Mouse (Mus musculus): ENCODE measurements around the gene Bcar1.

Bcar1 gene

GRCm38 (mm10) chr8:111739604-111740003 is 4.0 kb downstream of the Bcar1 start:
- no peak for DNase-seq (ENCODE audit: low read depth)

DNA sequence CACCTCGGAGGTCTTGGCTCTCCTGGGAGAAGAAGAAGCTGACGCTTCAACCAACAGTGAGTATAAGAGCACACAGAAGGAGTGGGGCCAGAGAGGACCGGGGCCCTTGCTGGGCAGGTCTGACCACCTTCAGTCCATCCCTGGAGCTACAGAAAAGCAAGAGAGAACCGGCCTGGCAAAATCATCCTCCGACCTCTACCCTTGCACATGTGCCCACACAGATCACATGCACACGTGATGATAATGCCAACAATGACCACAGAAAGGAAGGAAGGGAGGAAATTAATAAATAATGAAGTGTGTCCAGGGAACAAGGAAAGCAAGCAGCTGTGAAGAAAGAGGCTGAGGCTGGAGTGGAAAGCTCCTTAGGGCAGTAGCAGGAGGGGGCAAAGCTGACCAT is 4.7 kb downstream of the Bcar1 start:
- no peak for DNase-seq (ENCODE audit: low read depth)

GRCm38 (mm10) chr8:111736321-111736720 is 7.3 kb downstream of the Bcar1 start:
- DNase-seq (ENCODE audit: low read depth): no peak

DNA sequence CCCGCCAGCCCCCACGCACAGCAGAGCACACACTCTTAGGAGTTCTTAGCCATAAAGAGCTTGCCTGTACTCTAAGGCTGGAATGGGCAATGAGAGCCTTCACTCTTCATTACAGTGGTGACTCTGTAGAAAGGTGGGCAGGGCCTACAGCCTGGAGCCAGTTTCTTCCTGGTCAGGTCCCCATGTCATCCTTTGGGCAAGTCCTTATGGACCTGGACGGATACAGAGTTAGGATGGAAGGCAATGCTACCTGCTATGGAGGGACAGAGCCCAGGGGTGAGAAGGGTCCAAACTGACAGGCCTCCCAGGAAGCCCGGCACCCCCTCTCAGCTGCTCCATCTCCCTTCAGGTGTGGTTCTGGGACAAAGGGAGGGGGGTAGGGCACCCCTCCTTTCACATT is 7.8 kb downstream of the Bcar1 start:
- DNase-seq (ENCODE audit: low read depth): no peak

GRCm38 (mm10) chr8:111735335-111735761 is 8.3 kb downstream of the Bcar1 start:
- no peak for DNase-seq (ENCODE audit: low read depth)

- no peak for DNase-seq (ENCODE audit: low read depth)
Observed at GRCm38 (mm10) chr8:111734244-111734960, 9.2 kb downstream of the Bcar1 start.

DNA sequence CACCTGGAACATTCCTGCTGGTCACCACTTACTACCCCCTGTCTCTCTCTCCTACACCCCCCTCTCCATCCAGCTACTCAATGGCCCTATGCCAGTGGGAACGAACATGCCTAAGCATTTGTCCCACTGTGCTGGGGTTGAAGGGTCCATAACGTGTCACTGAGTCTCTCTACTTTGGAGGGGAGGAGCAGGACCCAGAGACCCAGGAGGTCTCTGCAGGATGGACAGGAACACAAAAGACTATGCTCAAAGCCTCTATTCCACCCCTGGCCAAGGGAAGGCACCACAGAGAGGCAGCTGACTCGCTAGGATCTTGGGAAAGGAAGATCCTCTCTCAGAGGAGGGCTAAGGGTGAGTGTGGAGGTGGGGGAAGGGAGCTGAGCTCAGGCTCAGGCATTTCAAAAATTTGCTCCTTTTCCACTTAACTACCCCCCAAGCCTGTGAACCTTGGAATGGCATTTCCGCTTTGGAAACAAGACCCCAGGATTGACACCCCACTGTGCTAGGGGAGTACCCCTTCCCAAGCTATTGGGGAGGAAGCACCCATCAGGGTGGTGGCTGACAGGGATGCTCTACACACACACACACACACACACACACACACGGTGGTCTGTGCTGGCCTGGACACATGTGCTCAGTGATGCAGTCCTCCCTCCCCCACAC is 9.9 kb downstream of the Bcar1 start:
- DNase-seq (ENCODE audit: low read depth): no peak

DNA sequence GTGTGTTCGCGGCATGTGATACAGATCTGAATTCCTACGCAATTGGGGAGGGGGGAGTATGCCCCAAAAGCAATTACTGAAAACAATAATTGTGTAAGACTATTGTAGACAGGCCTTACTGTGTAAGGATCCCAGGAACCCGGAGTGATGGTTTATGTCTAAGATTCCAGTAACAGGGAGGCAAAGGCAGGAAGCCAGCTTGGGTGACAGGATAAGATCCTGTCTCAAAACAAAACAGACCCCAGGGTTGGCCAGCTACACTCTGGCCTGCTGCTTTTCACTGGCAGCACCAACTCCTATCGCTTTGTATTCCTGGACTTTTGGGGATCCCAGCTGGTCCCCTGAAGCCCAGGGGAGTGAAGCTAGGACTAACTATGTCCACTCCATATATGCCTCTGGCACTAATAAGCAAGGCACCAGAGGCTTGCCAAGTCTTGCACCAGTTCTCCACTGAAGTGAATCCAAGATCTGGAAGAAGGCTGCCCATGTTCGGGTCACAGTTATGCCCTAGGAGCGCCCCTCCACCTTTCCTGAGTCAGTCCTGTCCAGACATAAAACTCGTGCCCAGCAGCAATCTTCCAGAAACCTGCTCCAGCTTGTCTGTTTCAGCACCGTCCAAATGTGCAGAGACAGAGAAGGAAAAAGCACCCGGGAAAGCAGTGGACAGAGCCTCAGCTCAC is 11.1 kb downstream of the Bcar1 start:
- no peak for DNase-seq (ENCODE audit: low read depth)

DNA sequence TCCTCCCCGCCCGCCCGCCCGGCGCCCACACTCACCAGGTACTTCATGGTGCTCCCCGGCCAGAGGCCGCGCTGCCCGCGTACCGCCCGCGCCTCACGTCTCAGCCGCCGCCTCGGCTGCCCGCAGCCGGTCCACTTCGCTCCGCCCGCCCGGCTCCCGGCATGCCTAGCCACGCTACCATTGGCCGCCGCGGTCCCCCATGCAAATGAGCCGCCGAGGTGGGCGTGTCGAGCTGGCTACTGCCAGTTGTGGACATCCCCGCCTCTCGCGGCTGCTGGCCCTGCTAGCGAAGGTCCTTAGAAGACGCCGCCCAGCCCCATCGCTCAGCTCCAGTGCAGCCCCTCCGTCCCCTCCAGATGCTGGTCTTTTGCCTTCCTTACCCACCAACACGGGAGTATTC is 11.6 kb downstream of the Bcar1 start:
- DNase-seq (ENCODE audit: low read depth): peak; percentile 84

DNA sequence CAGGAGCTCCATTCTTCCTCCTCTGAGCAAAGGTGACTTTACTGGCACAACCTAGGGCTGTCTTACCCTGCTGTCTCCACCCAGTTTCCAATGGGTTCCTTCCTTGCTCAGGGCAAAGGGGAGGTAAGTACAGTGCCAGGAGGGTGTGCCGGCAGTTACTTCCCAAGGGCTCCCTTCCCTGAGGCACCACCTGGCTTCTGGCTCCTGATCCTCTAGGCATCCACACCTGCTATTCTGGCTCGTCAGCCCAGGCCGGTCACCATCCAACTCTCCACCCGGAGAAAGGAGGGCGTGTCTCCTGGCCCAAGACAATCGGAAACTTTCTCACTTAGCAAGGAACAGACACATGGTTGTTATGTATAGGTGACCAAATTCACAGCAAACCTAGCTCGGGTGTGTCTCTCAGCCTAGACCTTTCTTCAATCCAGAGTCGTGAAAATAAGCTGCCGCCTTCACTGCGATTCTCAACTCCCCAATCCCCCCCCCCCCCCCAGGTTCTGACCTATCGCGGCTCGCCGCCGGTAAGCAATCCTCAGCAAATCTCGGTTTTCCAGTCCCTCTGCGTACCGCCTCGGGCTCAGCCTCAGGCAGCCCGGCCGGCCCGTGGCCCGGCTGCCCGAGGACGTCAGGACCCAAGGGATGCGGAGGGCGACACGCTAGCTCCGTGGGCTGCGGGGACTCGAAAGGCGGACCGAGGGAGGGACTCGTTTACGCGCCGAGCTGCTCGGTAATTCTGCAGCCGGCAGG is 12.2 kb downstream of the Bcar1 start:
- DNase-seq (ENCODE audit: low read depth): no peak

DNA sequence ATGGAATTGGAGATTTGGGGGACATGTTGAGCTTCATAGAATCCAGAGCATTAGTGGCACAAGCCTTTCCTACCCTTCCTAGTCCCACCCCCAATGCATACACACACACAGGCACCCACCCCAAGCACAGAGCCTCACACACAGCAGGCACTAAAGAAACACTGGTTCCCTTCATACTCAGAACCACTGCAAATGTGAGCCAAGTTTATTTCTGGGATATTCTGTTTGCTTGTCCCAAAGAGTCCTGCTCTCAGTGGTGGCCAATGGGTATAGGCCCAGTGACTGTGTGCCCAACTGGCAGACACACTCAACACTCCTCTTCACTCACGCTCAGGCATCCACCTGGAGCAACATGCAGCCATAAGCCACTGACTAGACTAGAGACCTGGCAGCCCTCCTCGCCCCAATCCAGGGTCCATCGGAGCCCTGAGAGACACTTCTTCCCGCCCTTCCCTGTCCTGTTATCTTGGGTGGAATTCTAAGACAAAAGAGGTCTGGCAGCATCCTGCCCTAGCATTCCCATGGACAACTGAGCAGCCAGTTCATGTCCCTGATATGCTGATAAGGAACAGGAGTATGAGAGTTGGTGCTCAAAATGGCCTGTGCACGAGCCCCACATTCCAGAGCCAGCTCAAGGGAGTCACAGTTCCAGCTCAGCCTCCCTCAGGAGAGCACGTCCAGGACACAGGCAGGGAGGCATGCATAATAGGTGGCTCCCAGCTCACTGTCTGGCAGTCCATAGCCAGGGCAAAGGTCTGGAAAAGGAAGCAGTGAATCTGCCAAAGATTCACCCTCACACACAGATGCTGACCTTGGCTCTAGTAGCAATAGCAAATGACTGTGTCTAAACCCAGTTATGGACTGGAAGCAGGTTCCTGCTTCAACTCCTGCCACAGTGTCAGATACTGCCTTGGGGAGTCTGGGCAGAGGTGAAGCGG is 14.1 kb downstream of the Bcar1 start:
- DNase-seq (ENCODE audit: low read depth): no peak

DNA sequence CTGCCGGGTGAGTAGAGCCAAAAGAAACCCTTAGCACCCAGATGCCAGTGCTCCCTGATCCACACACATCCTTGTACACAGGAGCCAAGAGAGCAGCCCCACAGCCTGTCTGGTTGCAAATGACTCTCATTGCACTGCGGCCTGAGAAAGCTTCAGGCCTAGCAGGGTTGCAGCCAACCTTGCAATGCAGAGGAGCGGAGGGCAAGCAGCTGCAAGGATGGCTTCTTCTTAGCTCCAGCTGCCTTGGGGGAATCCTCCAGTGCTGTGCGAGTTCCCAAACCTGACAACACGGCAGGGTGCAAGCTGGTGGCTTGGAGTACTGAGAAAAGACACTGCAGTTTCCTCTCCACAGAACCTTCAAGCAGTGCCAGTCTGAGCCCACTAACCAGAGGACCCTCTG is 15.1 kb downstream of the Bcar1 start:
- DNase-seq (ENCODE audit: low read depth): no peak

- DNase-seq (ENCODE audit: low read depth): no peak
Observed at GRCm38 (mm10) chr8:111727553-111727952, 16.1 kb downstream of the Bcar1 start.

DNA sequence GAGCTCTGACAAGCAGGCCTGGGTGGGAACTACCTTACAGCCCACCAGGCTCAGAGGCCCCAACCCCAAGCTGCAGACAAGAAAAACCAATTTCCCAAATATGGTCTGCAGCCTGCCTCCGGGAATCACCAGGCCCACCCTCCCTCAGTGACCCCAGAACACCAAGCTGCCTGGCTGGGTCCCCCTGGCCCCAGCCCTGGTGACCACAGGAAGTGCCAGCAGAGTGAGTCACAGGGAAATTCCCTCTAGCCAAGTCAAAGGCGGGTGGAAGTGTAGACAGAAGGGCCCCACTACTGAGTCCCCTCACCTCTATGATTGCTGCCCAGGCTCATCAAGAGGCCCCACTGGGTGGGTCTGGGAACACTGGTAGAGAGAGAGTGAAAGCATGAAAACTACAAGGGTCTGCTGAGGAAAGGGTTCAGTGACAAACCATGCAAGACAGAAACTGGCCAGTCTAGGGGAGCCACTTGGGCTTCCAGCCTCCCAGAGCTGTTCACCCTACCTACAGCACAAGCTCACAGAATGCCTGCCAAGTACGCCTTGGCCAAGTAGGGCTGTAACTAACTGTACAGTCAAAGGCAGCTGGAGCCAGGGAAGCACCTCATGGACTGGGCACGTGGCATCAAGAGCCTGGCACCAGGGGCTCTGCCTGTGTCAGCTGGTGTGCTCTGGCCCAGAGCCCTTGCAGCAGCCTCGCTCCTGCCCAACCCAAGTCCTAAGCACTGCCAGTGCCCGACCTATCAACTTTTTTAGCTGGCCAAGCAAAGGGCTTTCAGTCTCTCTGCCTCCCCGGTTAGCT is 17.3 kb downstream of the Bcar1 start:
- no peak for DNase-seq (ENCODE audit: low read depth)

DNA sequence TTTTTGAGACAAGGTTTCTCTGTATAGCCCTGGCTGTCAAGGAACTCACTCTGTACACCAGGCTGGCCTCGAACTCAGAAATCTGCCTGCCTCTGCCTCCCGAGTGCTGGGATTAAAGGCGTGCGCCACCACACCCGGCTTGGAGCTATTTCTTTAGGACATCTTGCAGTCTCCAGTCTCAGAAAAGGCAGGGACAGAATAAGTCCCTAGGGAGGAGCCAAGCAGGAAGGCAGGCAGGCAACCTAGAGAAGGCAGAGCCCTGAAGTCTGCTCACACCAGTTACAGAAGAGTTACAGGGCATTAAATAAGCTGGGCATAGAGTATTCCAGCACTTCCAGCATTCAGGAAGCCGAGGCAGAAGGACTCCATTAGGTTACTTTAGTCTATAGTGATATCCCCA is 18.3 kb downstream of the Bcar1 start:
- no peak for DNase-seq (ENCODE audit: low read depth)

DNA sequence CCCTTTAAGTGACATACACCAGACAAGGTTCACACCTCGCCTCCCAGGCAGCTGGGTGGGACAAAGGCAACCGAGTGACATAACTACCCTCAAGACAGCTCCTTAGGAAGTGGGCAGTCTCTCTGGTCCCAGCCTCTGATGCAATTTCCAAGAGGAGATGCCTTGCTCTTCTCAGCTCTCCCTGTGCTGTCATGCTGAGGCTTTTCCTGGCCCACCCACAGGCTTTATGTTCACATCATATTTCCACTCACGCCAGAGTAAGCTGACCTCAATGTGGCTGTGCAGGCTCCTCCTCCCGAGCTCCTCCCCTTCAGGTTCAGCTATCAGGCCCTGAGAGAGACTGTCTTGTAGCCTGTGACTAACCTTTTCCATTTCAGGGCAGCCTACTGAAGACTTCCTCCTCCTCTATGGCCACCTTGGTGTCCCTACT is 23.5 kb downstream of the Bcar1 start:
- DNase-seq (ENCODE audit: low read depth): no peak

DNA sequence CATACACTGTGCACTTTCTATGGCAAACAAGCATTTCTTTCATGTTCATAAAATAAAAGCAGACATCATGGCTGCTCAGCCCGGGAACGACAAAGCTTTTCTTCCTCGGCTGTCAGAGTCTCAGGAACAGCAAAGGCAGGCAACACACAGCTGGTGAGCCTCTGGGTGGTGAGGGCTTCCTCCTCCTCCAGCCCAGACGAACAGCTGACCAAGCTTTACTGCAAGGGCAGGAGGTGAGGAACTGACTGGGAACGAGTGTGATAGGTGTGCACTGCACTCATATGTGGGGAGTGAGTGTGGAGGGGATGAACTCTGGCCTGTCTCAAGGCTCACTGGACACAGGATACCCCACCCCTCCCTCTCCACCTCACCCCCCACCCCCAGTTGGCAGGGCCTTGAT is 24.7 kb downstream of the Bcar1 start:
- DNase-seq (ENCODE audit: low read depth): no peak

- no peak for DNase-seq (ENCODE audit: low read depth)
Observed at GRCm38 (mm10) chr8:111717866-111718265, 25.7 kb downstream of the Bcar1 start.

DNA sequence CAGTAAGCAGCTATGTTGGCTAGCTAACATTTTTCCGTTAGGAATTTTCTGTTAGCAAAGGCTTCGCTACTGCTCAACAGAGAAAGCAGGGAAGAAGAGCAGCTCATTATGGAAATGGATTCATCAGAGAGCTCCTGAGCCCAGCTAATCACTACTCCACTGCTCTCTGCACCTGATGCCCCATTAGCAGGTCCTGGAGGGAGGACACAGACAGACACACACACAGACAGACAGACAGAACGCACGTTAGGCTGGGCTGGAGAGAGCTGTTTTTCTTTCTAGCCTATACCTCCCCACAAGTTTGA is 26.2 kb downstream of the Bcar1 start:
- no peak for DNase-seq (ENCODE audit: low read depth)

DNA sequence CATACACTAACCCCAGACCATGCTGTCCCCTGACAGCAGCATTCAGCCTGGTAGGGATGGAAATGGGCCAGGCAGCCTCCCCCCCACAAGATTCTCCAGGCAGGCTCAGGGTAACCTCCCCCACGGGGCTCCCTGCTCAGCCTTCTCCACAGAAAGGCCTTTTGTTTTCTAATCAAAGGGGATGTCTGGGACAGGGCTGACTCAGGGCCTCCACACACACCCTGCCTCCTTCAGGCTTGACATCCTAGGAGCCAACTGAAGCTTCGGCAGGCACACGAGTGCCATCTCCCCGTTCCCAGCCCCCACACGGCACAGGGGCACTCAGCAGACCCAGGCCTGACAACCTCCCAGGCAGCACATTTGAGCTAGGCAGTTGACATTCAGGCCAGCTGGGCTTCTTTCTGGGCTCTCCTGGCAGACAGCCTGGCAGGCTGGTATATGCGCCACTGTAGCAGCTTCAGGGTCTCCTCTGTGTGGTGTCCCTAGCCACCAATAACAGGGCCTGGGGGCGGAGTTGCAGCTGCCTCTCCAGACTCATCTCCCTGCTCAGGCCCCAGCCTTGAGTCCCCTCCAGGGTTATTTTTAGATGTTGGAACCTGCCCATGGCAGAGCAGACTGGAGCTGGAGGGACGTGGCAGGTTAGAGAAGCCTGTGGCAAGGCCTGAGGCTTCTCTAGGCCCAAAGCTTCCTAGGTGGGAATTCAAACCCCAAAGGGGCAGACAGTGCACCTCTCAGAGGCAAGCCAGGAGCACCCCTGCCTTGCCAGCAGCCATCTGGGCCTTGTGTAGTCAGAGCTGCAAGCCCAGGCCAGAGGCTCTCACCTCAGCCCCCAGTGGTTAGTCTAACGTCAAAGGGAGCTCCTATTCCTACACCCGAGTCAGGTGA is 26.8 kb downstream of the Bcar1 start:
- no peak for DNase-seq (ENCODE audit: low read depth)

Data from c-Kit-positive CD71-positive TER-119-negative erythroid progenitor cells, embryonic 14.5 days (primary cell).